Mouse (Mus musculus): ENCODE results near the gene Cpn1. TPM values are rescaled to one million over a fixed set of nuclear protein-coding genes. Genes with fewer than 3 reads are reported as not detected.

Gene Cpn1
- polyA plus RNA-seq, 1 experiment from 2014 or later = 0.30 TPM

GRCm38 (mm10) chr19:44007186-44007585 is 20.8 kb upstream of the Cpn1 start:
- no peak for ATAC-seq (ENCODE audit: low FRiP score, low read depth)
- Histone ChIP-seq H3K9me3 (no peaks in the 10 kb centered on the region), H3K4me2 (replicated peaks) (no peak overlapping the region), H3K4me1 (no peaks in the 10 kb centered on the region), H3K36me3 (no peaks in the 10 kb centered on the region), H3K4me3 (no peak overlapping the region), H3K27me3 (replicated peaks) (no peaks in the 10 kb centered on the region), H3K9ac (no peak overlapping the region), H3K27ac (no peak overlapping the region)
- WGBS = 61% methylated on average over 12 of the region's 12 CpGs

DNA sequence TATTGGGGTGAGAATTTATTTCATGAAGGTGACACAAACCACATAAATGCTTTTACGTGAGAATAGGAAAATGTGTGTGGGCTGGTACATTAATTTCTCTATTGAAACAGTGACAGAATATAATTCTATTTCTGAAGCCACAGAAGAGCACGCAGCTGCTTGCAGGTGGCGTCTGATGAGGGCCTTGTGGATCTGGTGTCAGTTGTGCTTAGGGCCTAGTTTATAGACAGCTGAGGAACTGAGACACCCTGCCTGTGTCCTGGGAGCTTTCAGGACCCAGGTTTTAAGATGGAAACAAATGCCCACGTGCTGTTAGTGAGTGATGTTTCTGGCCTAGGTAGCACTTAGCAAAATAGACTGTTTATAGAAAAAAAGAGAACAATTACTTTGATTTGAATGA is 18.7 kb upstream of the Cpn1 start:
- Histone ChIP-seq H3K27me3 (replicated peaks) (no peaks in the 10 kb centered on the region), H3K9ac (no peak overlapping the region), H3K27ac (no peak overlapping the region), H3K4me2 (replicated peaks) (no peak overlapping the region), H3K36me3 (no peaks in the 10 kb centered on the region), H3K9me3 (no peaks in the 10 kb centered on the region), H3K4me3 (no peak overlapping the region), H3K4me1 (no peaks in the 10 kb centered on the region)
- ATAC-seq (ENCODE audit: low FRiP score, low read depth) = no peak
- 79% methylated on average over 4 of the region's 4 CpGs for WGBS

- Histone ChIP-seq H3K36me3 (no peaks in the 10 kb centered on the region), H3K4me2 (replicated peaks) (no peak overlapping the region), H3K27me3 (replicated peaks) (no peaks in the 10 kb centered on the region), H3K9ac (no peak overlapping the region), H3K9me3 (no peaks in the 10 kb centered on the region), H3K4me3 (no peak overlapping the region), H3K4me1 (no peaks in the 10 kb centered on the region), H3K27ac (no peak overlapping the region)
- 91% methylated on average over 2 of the region's 2 CpGs for WGBS
- ATAC-seq (ENCODE audit: low FRiP score, low read depth) = no peak
Observed at GRCm38 (mm10) chr19:44004261-44004660, 17.9 kb upstream of the Cpn1 start.

DNA sequence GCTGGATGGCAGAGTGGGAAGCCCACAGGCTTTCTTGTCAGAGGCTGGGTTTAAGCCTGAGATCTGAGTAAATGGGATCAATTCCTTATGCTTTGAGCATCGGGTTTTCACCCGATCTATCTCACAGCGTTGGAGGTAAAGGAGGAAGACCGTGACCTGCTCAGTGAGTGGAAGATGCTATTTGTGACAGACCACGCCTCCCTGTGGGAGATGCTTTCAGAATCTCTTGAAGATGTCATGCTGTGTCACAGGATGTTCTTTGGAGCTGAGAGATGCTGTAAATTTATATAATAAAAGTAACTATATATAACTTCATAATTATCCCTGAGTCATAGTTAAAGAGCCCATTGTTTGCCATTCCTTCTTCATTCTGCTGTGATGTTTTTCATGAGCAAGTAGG is 14.4 kb upstream of the Cpn1 start:
- Histone ChIP-seq H3K27me3 (replicated peaks) (no peaks in the 10 kb centered on the region), H3K9me3 (no peaks in the 10 kb centered on the region), H3K4me2 (replicated peaks) (no peak overlapping the region), H3K9ac (no peak overlapping the region), H3K4me1 (no peaks in the 10 kb centered on the region), H3K27ac (no peak overlapping the region), H3K36me3 (no peaks in the 10 kb centered on the region), H3K4me3 (no peak overlapping the region)
- WGBS = 83% methylated on average over 5 of the region's 5 CpGs
- no peak for ATAC-seq (ENCODE audit: low FRiP score, low read depth)

DNA sequence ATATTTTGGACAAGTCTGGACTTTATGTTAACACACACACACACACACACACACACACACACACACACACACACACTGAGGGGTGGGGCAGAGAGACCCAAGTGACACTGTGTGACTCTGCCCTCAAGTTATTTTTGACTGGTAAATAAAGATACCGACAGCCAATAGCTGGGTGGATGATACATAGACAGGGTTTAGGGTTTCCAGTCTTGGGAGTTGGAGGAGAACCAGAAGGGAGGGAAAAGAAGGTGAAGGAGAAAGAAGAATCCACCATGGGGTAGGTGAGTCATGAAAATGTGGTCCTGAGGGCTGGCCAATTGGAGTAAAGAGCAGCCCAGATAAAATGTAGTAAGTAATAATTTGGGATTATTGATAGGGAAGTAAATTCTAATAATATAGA is 13.7 kb upstream of the Cpn1 start:
- WGBS = 86% methylated on average over 1 of the region's 1 CpGs
- Histone ChIP-seq H3K4me1 (no peaks in the 10 kb centered on the region), H3K4me2 (replicated peaks) (no peak overlapping the region), H3K4me3 (no peak overlapping the region), H3K9me3 (no peaks in the 10 kb centered on the region), H3K9ac (no peak overlapping the region), H3K36me3 (no peaks in the 10 kb centered on the region), H3K27ac (no peak overlapping the region), H3K27me3 (replicated peaks) (no peaks in the 10 kb centered on the region)
- no peak for ATAC-seq (ENCODE audit: low FRiP score, low read depth)

GRCm38 (mm10) chr19:43998802-43999527 is 12.6 kb upstream of the Cpn1 start:
- H3K9me3 ChIP-seq = no peaks in the 10 kb centered on the region
- no peak overlapping the region for H3K9ac ChIP-seq
- ATAC-seq (ENCODE audit: low FRiP score, low read depth) = no peak
- no peak overlapping the region for H3K4me2 ChIP-seq (replicated peaks)
- 88% methylated on average over 11 of the region's 11 CpGs for WGBS
- no peak overlapping the region for H3K4me3 ChIP-seq
- H3K27me3 ChIP-seq (replicated peaks) = no peaks in the 10 kb centered on the region
- H3K4me1 ChIP-seq = no peaks in the 10 kb centered on the region
- H3K27ac ChIP-seq = no peak overlapping the region
- no peaks in the 10 kb centered on the region for H3K36me3 ChIP-seq

DNA sequence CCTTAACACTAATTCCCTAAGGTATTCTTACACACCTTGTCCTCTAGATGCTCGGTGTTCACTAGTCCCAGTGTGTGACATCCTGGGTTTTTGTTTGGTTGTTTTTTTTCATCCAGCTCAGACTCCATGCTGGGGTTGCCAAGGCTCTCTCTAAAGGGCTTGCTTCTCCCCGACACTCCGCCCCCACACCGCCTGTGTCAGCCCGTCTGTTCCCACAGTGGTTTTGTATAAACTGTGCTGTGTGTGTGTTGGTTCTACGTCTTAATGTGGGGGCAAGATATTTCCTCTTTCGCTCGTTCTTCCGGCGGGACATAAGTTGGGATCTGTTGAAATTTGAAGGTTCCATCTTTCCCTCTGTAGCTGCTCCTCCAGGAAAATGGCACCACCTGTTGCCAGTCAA is 11.7 kb upstream of the Cpn1 start:
- Histone ChIP-seq H3K27ac (no peak overlapping the region), H3K9ac (no peak overlapping the region), H3K9me3 (no peaks in the 10 kb centered on the region), H3K4me2 (replicated peaks) (no peak overlapping the region), H3K4me3 (no peak overlapping the region), H3K36me3 (no peaks in the 10 kb centered on the region), H3K4me1 (no peaks in the 10 kb centered on the region), H3K27me3 (replicated peaks) (no peaks in the 10 kb centered on the region)
- WGBS = 83% methylated on average over 10 of the region's 10 CpGs
- no peak for ATAC-seq (ENCODE audit: low FRiP score, low read depth)

- no peak overlapping the region for H3K9ac ChIP-seq
- no peak overlapping the region for H3K4me3 ChIP-seq
- ATAC-seq (ENCODE audit: low FRiP score, low read depth) = no peak
- H3K4me1 ChIP-seq = no peaks in the 10 kb centered on the region
- WGBS = 90% methylated on average over 7 of the region's 7 CpGs
- H3K27me3 ChIP-seq (replicated peaks) = no peaks in the 10 kb centered on the region
- no peaks in the 10 kb centered on the region for H3K9me3 ChIP-seq
- no peak overlapping the region for H3K27ac ChIP-seq
- no peak overlapping the region for H3K4me2 ChIP-seq (replicated peaks)
- no peaks in the 10 kb centered on the region for H3K36me3 ChIP-seq
Observed at GRCm38 (mm10) chr19:43995427-43995826, 9.1 kb upstream of the Cpn1 start.

DNA sequence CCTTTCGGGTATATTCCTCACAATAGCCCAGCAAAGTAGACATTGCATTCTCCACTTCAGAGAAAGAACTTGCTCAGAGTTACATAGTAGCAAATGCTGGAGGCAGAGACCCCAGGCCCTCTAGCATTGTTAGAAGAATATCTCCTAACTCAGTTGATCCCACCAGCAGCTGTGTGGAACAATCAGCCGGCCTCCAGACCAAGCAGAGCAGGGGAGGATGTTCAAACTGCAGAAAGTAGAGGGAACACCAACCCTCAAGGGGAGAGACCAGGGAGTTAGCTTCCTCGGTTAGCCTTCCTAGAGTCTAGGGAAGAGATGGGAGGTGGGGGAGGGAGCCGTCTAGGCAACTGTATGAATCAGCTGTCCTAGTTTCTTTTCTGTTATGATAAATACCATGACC is 6.1 kb upstream of the Cpn1 start:
- WGBS = 73% methylated on average over 4 of the region's 4 CpGs
- Histone ChIP-seq H3K4me3 (no peak overlapping the region), H3K4me2 (replicated peaks) (no peak overlapping the region), H3K36me3 (no peaks in the 10 kb centered on the region), H3K9ac (no peak overlapping the region), H3K27ac (no peak overlapping the region), H3K27me3 (replicated peaks) (no peaks in the 10 kb centered on the region), H3K4me1 (no peaks in the 10 kb centered on the region), H3K9me3 (no peaks in the 10 kb centered on the region)
- no peak for ATAC-seq (ENCODE audit: low FRiP score, low read depth)

- H3K27me3 ChIP-seq (replicated peaks) = no peaks in the 10 kb centered on the region
- H3K4me1 ChIP-seq = 0 out of 2 replicates have a peak, but pooled peaks cover 5% of the 10 kb centered on the region
- H3K27ac ChIP-seq = no peak overlapping the region
- no peaks in the 10 kb centered on the region for H3K36me3 ChIP-seq
- H3K4me3 ChIP-seq = no peak overlapping the region
- ATAC-seq (ENCODE audit: low FRiP score, low read depth) = no peak
- WGBS = 88% methylated on average over 8 of the region's 8 CpGs
- H3K9ac ChIP-seq = no peak overlapping the region
- H3K4me2 ChIP-seq (replicated peaks) = no peak overlapping the region
- H3K9me3 ChIP-seq = no peaks in the 10 kb centered on the region
Observed at GRCm38 (mm10) chr19:43990362-43990761, 4.0 kb upstream of the Cpn1 start.

DNA sequence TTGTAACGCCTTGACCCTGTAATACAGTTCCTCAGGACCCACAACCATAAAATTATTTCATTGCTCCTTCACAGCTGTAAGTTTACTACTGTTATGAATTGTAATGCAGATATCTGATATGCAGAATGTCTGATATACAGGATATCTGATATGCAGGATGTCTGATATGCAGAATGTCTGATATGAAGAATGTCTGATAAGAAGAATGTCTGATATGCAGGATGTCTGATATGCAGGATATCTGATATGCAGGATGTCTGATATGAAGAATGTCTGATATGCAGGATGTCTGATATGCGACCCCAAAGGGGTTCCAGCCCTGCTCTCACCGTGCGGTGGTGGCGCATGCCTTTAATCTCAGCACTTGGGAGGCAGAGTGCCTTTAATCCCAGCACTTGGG is 4.4 kb downstream of the Cpn1 start:
- H3K27ac ChIP-seq = no peak overlapping the region
- ATAC-seq (ENCODE audit: low FRiP score, low read depth) = no peak
- H3K9me3 ChIP-seq = no peaks in the 10 kb centered on the region
- no peak overlapping the region for H3K4me2 ChIP-seq (replicated peaks)
- no peak overlapping the region for H3K4me3 ChIP-seq
- H3K4me1 ChIP-seq = 0 out of 2 replicates have a peak, but pooled peaks cover 5% of the 10 kb centered on the region
- H3K27me3 ChIP-seq (replicated peaks) = no peaks in the 10 kb centered on the region
- 94% methylated on average over 5 of the region's 5 CpGs for WGBS
- no peaks in the 10 kb centered on the region for H3K36me3 ChIP-seq
- no peak overlapping the region for H3K9ac ChIP-seq

DNA sequence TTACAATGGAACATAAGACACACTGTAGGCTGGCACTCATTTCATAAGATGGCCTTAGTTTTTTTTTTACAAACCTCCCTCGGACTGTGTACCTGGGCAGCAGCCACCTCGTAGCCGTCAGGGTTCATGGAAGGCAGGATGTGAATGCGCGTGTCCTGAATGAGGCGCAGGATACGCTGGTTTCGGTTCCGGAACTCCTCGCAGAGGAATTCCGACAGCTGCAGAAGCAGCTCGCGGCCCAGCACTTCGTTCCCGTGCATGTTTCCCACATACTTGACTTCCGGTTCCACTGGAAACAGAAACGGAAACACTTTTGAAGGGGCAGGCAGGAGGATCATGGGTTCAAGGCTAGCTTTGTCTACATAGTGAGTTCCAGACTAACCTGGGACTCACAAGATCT is 5.6 kb downstream of the Cpn1 start:
- Histone ChIP-seq H3K9me3 (no peaks in the 10 kb centered on the region), H3K27ac (no peak overlapping the region), H3K36me3 (no peaks in the 10 kb centered on the region), H3K4me1 (no peaks in the 10 kb centered on the region), H3K4me2 (replicated peaks) (no peak overlapping the region), H3K9ac (no peak overlapping the region), H3K4me3 (no peak overlapping the region), H3K27me3 (replicated peaks) (no peaks in the 10 kb centered on the region)
- 95% methylated on average over 17 of the region's 17 CpGs for WGBS
- ATAC-seq (ENCODE audit: low FRiP score, low read depth) = no peak

DNA sequence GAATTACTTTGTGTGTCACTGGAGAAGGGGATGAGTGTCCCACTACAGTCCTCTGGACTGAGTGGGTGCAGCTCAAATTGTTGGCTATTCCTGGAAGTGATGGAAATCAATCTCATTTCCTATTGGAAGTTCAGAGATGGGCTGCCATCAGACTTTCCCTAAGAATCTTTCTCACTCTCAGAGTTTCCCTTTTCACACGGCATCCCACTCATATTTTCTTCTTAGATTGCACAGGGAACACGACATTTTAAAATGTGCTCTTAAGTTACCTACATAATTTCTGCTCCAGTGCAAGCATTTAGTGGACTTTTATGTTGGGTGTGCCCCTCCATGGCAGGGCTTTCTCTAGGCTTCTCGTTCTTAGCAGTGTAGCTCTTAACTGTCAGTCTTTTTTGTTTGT is 8.6 kb downstream of the Cpn1 start:
- no peak for ATAC-seq (ENCODE audit: low FRiP score, low read depth)
- H3K27ac ChIP-seq = no peak overlapping the region
- 81% methylated on average over 3 of the region's 3 CpGs for WGBS

More for the DNA sequence above, 8.6 kb downstream of the Cpn1 start:
- no peak overlapping the region for H3K4me2 ChIP-seq (replicated peaks)
- no peaks in the 10 kb centered on the region for H3K9me3 ChIP-seq
- no peak overlapping the region for H3K9ac ChIP-seq
- no peaks in the 10 kb centered on the region for H3K27me3 ChIP-seq (replicated peaks)
- H3K36me3 ChIP-seq = no peaks in the 10 kb centered on the region
- no peak overlapping the region for H3K4me3 ChIP-seq
- H3K4me1 ChIP-seq = no peaks in the 10 kb centered on the region
